24 mouse cellular contexts compared by ENCODE assay signal in genomic region chr15:103253352-103253751, GRCm38 (mm10). TPM values are rescaled to one million over a fixed set of nuclear protein-coding genes. Genes with fewer than 3 reads are reported as not detected.
DNase-seq lines count a peak whose midpoint lies in the region; ATAC-seq and TF ChIP-seq lines count a peak whose summit lies in the region.
"Had no signal": no experiment of that assay in that cellular context is flagged by ENCODE, and none has a peak within 500 bp of the region (broad histone marks: within the 10 kb centered on the region; RNA-seq: fewer than 3 reads in every experiment).

No protein-coding gene starts in this region.

- ATAC-seq in heart, embryonic 14.5 days (ENCODE audit: insufficient number of reproducible peaks, insufficient read depth, low FRiP score, low read depth): no peak
- ATAC-seq in G1E (ENCODE audit: extremely low read depth, insufficient number of reproducible peaks, low FRiP score, poor library complexity, severe bottlenecking): no peak
- ATAC-seq in liver, embryonic 12.5 days: no peak
- ATAC-seq in forebrain, embryonic 12.5 days (ENCODE audit: low FRiP score): no peak
- ATAC-seq: forebrain, embryonic 13.5 days; inflammation-experienced regulatory T-cells, adult 6 months had no signal

- H3K4me3 ChIP-seq in heart, embryonic 14.5 days (ENCODE audit: control insufficient read depth in 1 of 2, insufficient read depth in 1 of 2, low read depth in 1 of 2, low read length in 2 of 2): no peak overlapping the region
- no peak overlapping the region for H3K4me3 ChIP-seq in heart, adult 2 months
- peak overlapping the region; percentile 87 for H3K4me3 ChIP-seq in G1E (ENCODE audit: low read depth, low read length)
- peak overlapping the region; percentile 77 for H3K4me3 ChIP-seq in liver, embryonic 12.5 days
- no peak overlapping the region for H3K4me3 ChIP-seq in forebrain, embryonic 12.5 days (replicated peaks)
- H3K4me3 ChIP-seq: forebrain, embryonic 13.5 days; limb, embryonic 13.5 days had no signal

- WGBS in heart, embryonic 14.5 days: 88% methylated on average over 1 of the region's 1 CpGs
- whole genome bisulfite sequencing in heart, adult 2 months: 100% methylated on average over 1 of the region's 1 CpGs
- WGBS in liver, embryonic 12.5 days (ENCODE audit: insufficient replicate concordance): 71% methylated on average over 1 of the region's 1 CpGs
- 97% methylated on average over 1 of the region's 1 CpGs for WGBS in forebrain, embryonic 12.5 days

- H3K27me3 ChIP-seq in heart, embryonic 14.5 days (ENCODE audit: control insufficient read depth, insufficient read depth, low read length): no peaks in the 10 kb centered on the region
- no peaks in the 10 kb centered on the region for H3K27me3 ChIP-seq in heart, adult 2 months (ENCODE audit: control insufficient read depth, insufficient read depth, low read length)
- no peaks in the 10 kb centered on the region for H3K27me3 ChIP-seq in G1E (ENCODE audit: insufficient read depth, low read length)
- no peaks in the 10 kb centered on the region for H3K27me3 ChIP-seq in liver, embryonic 12.5 days (replicated peaks)
- peaks cover 24% of the 10 kb centered on the region for H3K27me3 ChIP-seq in forebrain, embryonic 12.5 days

- DNase-seq in heart, adult 2 months: no peak
- DNase-seq in 416B (ENCODE audit: low read depth) (peak; percentile 80), G1E (ENCODE audit: low spot score) (no peak)
- no peak for DNase-seq in cerebellum, adult 11 months
- DNase-seq in thymus, postnatal 0 days (ENCODE audit: low spot score): no peak
- DNase-seq: adrenal gland, postnatal 25 days; cerebellum, postnatal 10 days; kidney, adult 18-20 months; kidney, postnatal 4 days; layer of hippocampus, adult 9-11 months; thymus, postnatal 14 days had no signal

- no peak for TF ChIP-seq POLR2A in heart, adult 2 months (IDR thresholded peaks at IDR 0.05; ENCODE audit: insufficient read depth, low read depth, low read length)

- no peak for TF ChIP-seq EP300 in heart, adult 2 months (IDR thresholded peaks at IDR 0.05; ENCODE audit: insufficient read depth, low read depth, low read length)

- no peaks in the 10 kb centered on the region for H3K9me3 ChIP-seq in heart, embryonic 14.5 days (ENCODE audit: control insufficient read depth, low read length)
- H3K9me3 ChIP-seq in G1E (replicated peaks): no peaks in the 10 kb centered on the region
- no peaks in the 10 kb centered on the region for H3K9me3 ChIP-seq in liver, embryonic 12.5 days (replicated peaks)
- no peaks in the 10 kb centered on the region for H3K9me3 ChIP-seq in forebrain, embryonic 12.5 days
- H3K9me3 ChIP-seq: forebrain, embryonic 13.5 days; limb, embryonic 13.5 days had no signal

- no peak for TF ChIP-seq CTCF in heart, adult 2 months (IDR thresholded peaks at IDR 0.05)
- TF ChIP-seq CTCF in G1E (IDR thresholded peaks at IDR 0.05; ENCODE audit: low read depth, low read length): no peak

- H3K4me1 ChIP-seq in heart, embryonic 14.5 days (ENCODE audit: control insufficient read depth in 2 of 2, insufficient read depth in 2 of 2, low read length in 2 of 2): peaks cover 9 to 13% of the 10 kb centered on the region in 2 experiments
- peaks cover 4% of the 10 kb centered on the region for H3K4me1 ChIP-seq in heart, adult 2 months (ENCODE audit: control insufficient read depth, insufficient read depth, low read length)
- peaks cover 80% of the 10 kb centered on the region for H3K4me1 ChIP-seq in G1E (ENCODE audit: insufficient read depth, low read depth, low read length)
- H3K4me1 ChIP-seq in liver, embryonic 12.5 days: peaks cover 64% of the 10 kb centered on the region
- peaks cover 18% of the 10 kb centered on the region for H3K4me1 ChIP-seq in forebrain, embryonic 12.5 days

- H3K9ac ChIP-seq in heart, embryonic 14.5 days (ENCODE audit: low read length): no peak overlapping the region
- no peak overlapping the region for H3K9ac ChIP-seq in heart, adult 2 months (ENCODE audit: low read depth, low read length)
- H3K9ac ChIP-seq in liver, embryonic 12.5 days: peak overlapping the region; percentile 97
- no peak overlapping the region for H3K9ac ChIP-seq in forebrain, embryonic 12.5 days
- H3K9ac ChIP-seq: forebrain, embryonic 13.5 days; hindbrain, embryonic 14.5 days; limb, embryonic 13.5 days had no signal

- H3K4me2 ChIP-seq in heart, embryonic 14.5 days (ENCODE audit: low read length): peak overlapping the region; percentile 12; the same call in 1 of the 2 replicates
- H3K4me2 ChIP-seq in liver, embryonic 12.5 days: peak overlapping the region; percentile 81
- no peak overlapping the region for H3K4me2 ChIP-seq in forebrain, embryonic 12.5 days
- H3K4me2 ChIP-seq: forebrain, embryonic 13.5 days; hindbrain, embryonic 14.5 days; limb, embryonic 13.5 days; midbrain, embryonic 11.5 days had no signal

- peaks cover 10% of the 10 kb centered on the region for H3K36me3 ChIP-seq in heart, embryonic 14.5 days (ENCODE audit: control insufficient read depth, insufficient read depth, low read length)
- no peaks in the 10 kb centered on the region for H3K36me3 ChIP-seq in heart, adult 2 months (ENCODE audit: control insufficient read depth, insufficient read depth, low read length)
- peaks cover 50% of the 10 kb centered on the region for H3K36me3 ChIP-seq in G1E (replicated peaks)
- H3K36me3 ChIP-seq in liver, embryonic 12.5 days: peaks cover 50% of the 10 kb centered on the region
- peaks cover 11% of the 10 kb centered on the region for H3K36me3 ChIP-seq in forebrain, embryonic 12.5 days (replicated peaks)

- no peak overlapping the region for H3K27ac ChIP-seq in heart, embryonic 14.5 days (replicated peaks in 1 of 2; ENCODE audit: control insufficient read depth in 1 of 2, insufficient read depth in 1 of 2, low read depth in 2 of 2, low read length in 2 of 2)
- no peak overlapping the region for H3K27ac ChIP-seq in heart, adult 2 months
- H3K27ac ChIP-seq in liver, embryonic 12.5 days: peak overlapping the region; percentile 98
- H3K27ac ChIP-seq in forebrain, embryonic 12.5 days: no peak overlapping the region
- H3K27ac ChIP-seq: forebrain, embryonic 13.5 days; hindbrain, embryonic 14.5 days; limb, embryonic 13.5 days; macrophage had no signal

- intact Hi-C loops in heart, adult 2 months (cut with DNase I): no loop called here

- H3K79me2 ChIP-seq in heart, adult 2 months (replicated peaks; ENCODE audit: control insufficient read depth, insufficient read depth, low read length): no peaks in the 10 kb centered on the region

RNA-seq across cellular contexts. Expression of gene Nfe2, which starts 4.9 kb away (rescaled TPM):
- 1.8 and 2.2 TPM in 2 replicates for polyA plus RNA-seq in heart, embryonic 14.5 days (2014; fragmentation: Nextera tagmentation; extraction: Ambion mirVana)
- 1 to 10 TPM in 1 of 2 experiments, under 1 TPM in 1; 0.86 to 2.0 TPM for total RNA-seq in heart, adult 2 months (2021)
- polyA plus RNA-seq in heart, adult 2 months (2012; rRNA removed): 1.6 and 1.9 TPM in 2 replicates
- total RNA-seq in G1E (2014; fragmentation: Nextera tagmentation) (254 and 313 TPM in 2 replicates), G1E (2017) (177 TPM in 2 replicates)
- 151 and 155 TPM in 2 replicates for polyA plus RNA-seq in G1E (2012)
- polyA plus RNA-seq in liver, embryonic 12.5 days (2016; fragmentation: Nextera tagmentation; extraction: Ambion mirVana): 168 TPM in 2 replicates
- polyA plus RNA-seq in forebrain, embryonic 12.5 days (2016; fragmentation: Nextera tagmentation; extraction: Ambion mirVana): 2.1 and 3.4 TPM in 2 replicates
- 8.0 and 9.1 TPM in 2 replicates for polyA plus RNA-seq in thymus, postnatal 0 days (2015; fragmentation: Nextera tagmentation; extraction: Ambion mirVana)
- total RNA-seq: gastrocnemius, adult 8-10 months; left cerebral cortex, postnatal 25 days had no signal

RNA-seq across cellular contexts. Expression of gene Hnrnpa1, which starts 13.1 kb away (rescaled TPM):
- 425 and 457 TPM in 2 replicates for polyA plus RNA-seq in heart, embryonic 14.5 days (2014; fragmentation: Nextera tagmentation; extraction: Ambion mirVana)
- total RNA-seq in heart, adult 2 months (2021): 100 to 1,000 TPM; 143 to 149 TPM
- polyA plus RNA-seq in heart, adult 2 months (2012; rRNA removed): 59.4 and 109 TPM in 2 replicates
- total RNA-seq in G1E (2014; fragmentation: Nextera tagmentation) (379 and 391 TPM in 2 replicates), G1E (2017) (797 and 984 TPM in 2 replicates)
- polyA plus RNA-seq in G1E (2012): 143 and 212 TPM in 2 replicates
- polyA plus RNA-seq in liver, embryonic 12.5 days (2016; fragmentation: Nextera tagmentation; extraction: Ambion mirVana): 584 and 591 TPM in 2 replicates
- polyA plus RNA-seq in forebrain, embryonic 12.5 days (2016; fragmentation: Nextera tagmentation; extraction: Ambion mirVana): 1,521 and 1,527 TPM in 2 replicates
- polyA plus RNA-seq in thymus, postnatal 0 days (2015; fragmentation: Nextera tagmentation; extraction: Ambion mirVana): 683 and 713 TPM in 2 replicates

RNA-seq across cellular contexts. Expression of gene Cbx5, which starts 13.7 kb away (rescaled TPM):
- polyA plus RNA-seq in heart, embryonic 14.5 days (2014; fragmentation: Nextera tagmentation; extraction: Ambion mirVana): 105 and 108 TPM in 2 replicates
- total RNA-seq in heart, adult 2 months (2021): 10 to 100 TPM; 56.5 to 57.0 TPM
- polyA plus RNA-seq in heart, adult 2 months (2012; rRNA removed): 15.6 and 39.9 TPM in 2 replicates
- total RNA-seq in G1E (2014; fragmentation: Nextera tagmentation) (261 and 300 TPM in 2 replicates), G1E (2017) (215 and 278 TPM in 2 replicates)
- polyA plus RNA-seq in G1E (2012): 7.0 and 9.5 TPM in 2 replicates
- 84.2 and 84.5 TPM in 2 replicates for polyA plus RNA-seq in liver, embryonic 12.5 days (2016; fragmentation: Nextera tagmentation; extraction: Ambion mirVana)
- 233 and 250 TPM in 2 replicates for polyA plus RNA-seq in forebrain, embryonic 12.5 days (2016; fragmentation: Nextera tagmentation; extraction: Ambion mirVana)
- 55.7 and 60.1 TPM in 2 replicates for polyA plus RNA-seq in thymus, postnatal 0 days (2015; fragmentation: Nextera tagmentation; extraction: Ambion mirVana)

RNA-seq across cellular contexts. Expression of gene Copz1, which starts 19.2 kb away (rescaled TPM):
- polyA plus RNA-seq in heart, embryonic 14.5 days (2014; fragmentation: Nextera tagmentation; extraction: Ambion mirVana): 163 and 172 TPM in 2 replicates
- total RNA-seq in heart, adult 2 months (2021): 10 to 100 TPM; 50.2 to 55.2 TPM
- polyA plus RNA-seq in heart, adult 2 months (2012; rRNA removed): 58.7 and 96.8 TPM in 2 replicates
- 494 and 507 TPM in 2 replicates for total RNA-seq in G1E (2014; fragmentation: Nextera tagmentation)
- 182 and 184 TPM in 2 replicates for total RNA-seq in G1E (2017)
- 72.4 and 97.2 TPM in 2 replicates for polyA plus RNA-seq in G1E (2012)
- 246 and 250 TPM in 2 replicates for polyA plus RNA-seq in liver, embryonic 12.5 days (2016; fragmentation: Nextera tagmentation; extraction: Ambion mirVana)
- polyA plus RNA-seq in forebrain, embryonic 12.5 days (2016; fragmentation: Nextera tagmentation; extraction: Ambion mirVana): 226 and 228 TPM in 2 replicates
- 188 and 210 TPM in 2 replicates for polyA plus RNA-seq in thymus, postnatal 0 days (2015; fragmentation: Nextera tagmentation; extraction: Ambion mirVana)

RNA-seq across cellular contexts. Expression of gene Gpr84, which starts 57.1 kb away (rescaled TPM):
- 0.11 and 0.24 TPM in 2 replicates for polyA plus RNA-seq in heart, embryonic 14.5 days (2014; fragmentation: Nextera tagmentation; extraction: Ambion mirVana)
- total RNA-seq in heart, adult 2 months (2021): not detected
- polyA plus RNA-seq in heart, adult 2 months (2012; rRNA removed): 0.06 TPM in 1 of 2 replicates, not detected in the other
- total RNA-seq in G1E (2014; fragmentation: Nextera tagmentation): not detected in 2 replicates
- not detected in 2 replicates for total RNA-seq in G1E (2017)
- polyA plus RNA-seq in G1E (2012): not detected in 2 replicates
- 0.75 and 0.78 TPM in 2 replicates for polyA plus RNA-seq in liver, embryonic 12.5 days (2016; fragmentation: Nextera tagmentation; extraction: Ambion mirVana)
- polyA plus RNA-seq in forebrain, embryonic 12.5 days (2016; fragmentation: Nextera tagmentation; extraction: Ambion mirVana): 0.10 and 0.37 TPM in 2 replicates
- polyA plus RNA-seq in thymus, postnatal 0 days (2015; fragmentation: Nextera tagmentation; extraction: Ambion mirVana): 0.06 TPM in 1 of 2 replicates, not detected in the other
- total RNA-seq: adrenal gland, postnatal 25 days; gastrocnemius, adult 8-10 months; heart, postnatal 25 days had no signal
- polyA plus RNA-seq: embryonic facial prominence, embryonic 11.5 days; inflammation-experienced regulatory T-cells, adult 6 months had no signal

Comparison
In these comparisons a context has a peak if more than half of its experiments do, and no peak if none do; other contexts are left out.
1. H3K4me3 ChIP-seq: peak in G1E (single experiment) and liver, embryonic 12.5 days (single experiment); none in heart, embryonic 14.5 days (0 of 2), heart, adult 2 months (single experiment) and forebrain, embryonic 12.5 days (single experiment).
2. RNA of gene Nfe2, which starts 4.9 kb away (polyA plus RNA-seq): 168 TPM in liver, embryonic 12.5 days and 151 to 155 TPM in G1E; 8.0 to 9.1 TPM in thymus, postnatal 0 days, 2.1 to 3.4 TPM in forebrain, embryonic 12.5 days, 1.8 to 2.2 TPM in heart, embryonic 14.5 days and 1.6 to 1.9 TPM in heart, adult 2 months; every median in the first group is over 10 times any median in the second.